Mouse (Mus musculus): ENCODE results near the gene Slc13a2. TPM values are rescaled to one million over a fixed set of nuclear protein-coding genes. Genes with fewer than 3 reads are reported as not detected.

Gene Slc13a2
- polyA plus RNA-seq, 1 experiment from 2014 or later: not detected

GRCm38 (mm10) chr11:78430195-78430878 is 8.3 kb upstream of the Slc13a2 start:
- no peak for ATAC-seq

GRCm38 (mm10) chr11:78428309-78428708 is 6.3 kb upstream of the Slc13a2 start:
- Histone ChIP-seq H3K4me2 (no peak overlapping the region), H3K36me3 (ENCODE audit: poor library complexity, severe bottlenecking) (no peaks in the 10 kb centered on the region), H3K4me1 (no peaks in the 10 kb centered on the region), H3K9me3 (replicated peaks) (no peaks in the 10 kb centered on the region), H3K9ac (no peak overlapping the region), H3K4me3 (no peak overlapping the region), H3K27me3 (no peaks in the 10 kb centered on the region), H3K27ac (no peak overlapping the region)
- ATAC-seq: no peak
- WGBS: 77% methylated on average over 5 of the region's 5 CpGs

More at GRCm38 (mm10) chr11:78430195-78430878, 8.3 kb upstream of the Slc13a2 start:
- Histone ChIP-seq H3K4me2 (no peak overlapping the region), H3K9me3 (replicated peaks) (no peaks in the 10 kb centered on the region), H3K27ac (no peak overlapping the region), H3K4me1 (no peaks in the 10 kb centered on the region), H3K4me3 (no peak overlapping the region), H3K9ac (no peak overlapping the region), H3K27me3 (no peaks in the 10 kb centered on the region), H3K36me3 (ENCODE audit: poor library complexity, severe bottlenecking) (no peaks in the 10 kb centered on the region)
- 53% methylated on average over 11 of the region's 11 CpGs for WGBS

DNA sequence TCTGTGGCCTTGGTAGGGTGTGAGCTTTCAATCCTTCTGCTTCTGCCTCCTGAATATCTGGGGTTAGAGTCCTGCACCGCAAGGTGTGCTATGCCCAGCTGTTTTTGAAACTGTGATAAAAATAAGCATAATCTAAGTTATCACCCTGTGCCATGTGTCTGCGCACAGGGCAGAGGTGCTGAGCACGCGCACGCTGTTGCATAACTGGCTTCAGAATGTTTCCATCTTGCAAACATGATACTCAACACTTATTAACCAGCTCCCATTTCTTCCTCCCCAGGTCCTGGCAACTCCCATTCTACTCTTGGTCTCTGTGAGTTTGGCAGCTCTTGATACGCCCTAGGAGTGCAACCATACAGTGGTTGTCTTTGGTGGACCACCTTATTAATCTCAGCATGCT is 5.6 kb upstream of the Slc13a2 start:
- Histone ChIP-seq H3K27me3 (no peaks in the 10 kb centered on the region), H3K9me3 (replicated peaks) (no peaks in the 10 kb centered on the region), H3K9ac (no peak overlapping the region), H3K4me1 (no peaks in the 10 kb centered on the region), H3K36me3 (ENCODE audit: poor library complexity, severe bottlenecking) (no peaks in the 10 kb centered on the region), H3K4me2 (no peak overlapping the region), H3K4me3 (no peak overlapping the region), H3K27ac (no peak overlapping the region)
- no peak for ATAC-seq
- 95% methylated on average over 6 of the region's 6 CpGs for WGBS

GRCm38 (mm10) chr11:78425572-78425971 is 3.6 kb upstream of the Slc13a2 start:
- Histone ChIP-seq H3K9me3 (replicated peaks) (no peaks in the 10 kb centered on the region), H3K36me3 (ENCODE audit: poor library complexity, severe bottlenecking) (no peaks in the 10 kb centered on the region), H3K9ac (no peak overlapping the region), H3K27ac (no peak overlapping the region), H3K4me2 (no peak overlapping the region), H3K4me3 (no peak overlapping the region), H3K27me3 (0 out of 2 replicates have a peak, but pooled peaks cover 2% of the 10 kb centered on the region), H3K4me1 (no peaks in the 10 kb centered on the region)
- ATAC-seq: no peak
- 93% methylated on average over 1 of the region's 1 CpGs for WGBS

DNA sequence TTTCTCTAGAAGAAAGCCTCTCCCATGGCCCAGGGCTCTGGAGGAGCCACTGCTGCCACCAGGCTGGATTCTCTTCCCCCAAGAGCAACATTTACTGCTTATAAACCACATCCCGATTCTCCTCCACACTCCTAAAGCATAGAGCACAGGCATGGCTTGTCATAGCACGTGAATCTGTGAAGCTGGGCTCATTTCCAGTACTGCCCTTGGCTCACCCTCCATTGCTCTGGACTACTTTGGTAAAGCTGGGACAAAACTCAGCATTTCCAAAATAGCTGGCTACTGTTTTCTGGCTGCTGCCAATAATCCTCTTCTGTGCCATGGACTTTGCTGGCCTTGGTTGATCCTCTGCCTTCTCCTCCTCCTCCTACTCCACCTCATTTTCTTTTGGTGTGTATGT is 2.3 kb upstream of the Slc13a2 start:
- Histone ChIP-seq H3K9me3 (replicated peaks) (no peaks in the 10 kb centered on the region), H3K4me1 (no peaks in the 10 kb centered on the region), H3K27me3 (0 out of 2 replicates have a peak, but pooled peaks cover 2% of the 10 kb centered on the region), H3K4me3 (no peak overlapping the region), H3K36me3 (ENCODE audit: poor library complexity, severe bottlenecking) (no peaks in the 10 kb centered on the region), H3K4me2 (no peak overlapping the region), H3K9ac (no peak overlapping the region), H3K27ac (no peak overlapping the region)
- 85% methylated on average over 2 of the region's 2 CpGs for WGBS
- no peak for ATAC-seq

DNA sequence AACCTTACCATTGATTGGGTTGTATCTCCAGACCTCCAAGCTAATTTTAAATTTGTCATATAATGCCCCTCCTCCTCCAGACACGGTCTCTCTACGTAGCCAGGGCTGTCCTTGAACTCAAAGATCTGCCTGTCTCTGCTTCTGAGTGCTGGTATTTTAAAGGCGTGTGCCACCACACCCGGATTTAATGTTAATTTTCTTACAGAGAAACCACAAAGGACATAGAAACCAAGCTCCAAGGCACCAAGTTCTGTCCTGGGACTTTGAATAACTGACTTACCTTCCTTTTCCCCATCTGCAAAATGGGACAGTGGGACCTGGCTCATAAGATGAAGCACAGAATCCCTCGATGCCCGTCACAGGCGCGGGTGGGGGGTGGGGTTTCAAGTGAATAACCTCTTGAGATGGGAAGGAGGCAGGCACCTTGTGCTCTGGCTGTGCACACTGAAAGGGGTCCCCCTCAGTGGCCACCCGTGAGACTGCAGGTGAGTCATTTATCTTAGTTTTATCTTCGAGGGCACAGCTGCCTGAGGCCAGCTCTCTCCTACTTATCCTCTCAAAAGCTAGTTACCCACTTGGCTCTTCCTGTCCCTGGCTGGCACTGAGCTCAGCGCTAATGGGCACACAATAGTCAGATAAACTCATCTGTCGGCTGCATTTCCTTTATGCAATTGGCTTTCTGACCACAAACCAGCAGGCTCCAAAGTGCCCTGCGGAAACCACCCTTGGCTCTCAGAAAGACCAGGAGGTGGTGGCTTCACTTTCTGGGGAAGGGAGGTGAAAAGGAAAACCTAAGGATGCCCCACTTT is 612 bp downstream of the Slc13a2 start:
- H3K4me2 ChIP-seq: no peak overlapping the region
- no peaks in the 10 kb centered on the region for H3K36me3 ChIP-seq (ENCODE audit: poor library complexity, severe bottlenecking)
- H3K27me3 ChIP-seq: 0 out of 2 replicates have a peak, but pooled peaks cover 2% of the 10 kb centered on the region
- H3K9me3 ChIP-seq (replicated peaks): no peaks in the 10 kb centered on the region
- no peak overlapping the region for H3K27ac ChIP-seq
- H3K4me1 ChIP-seq: no peaks in the 10 kb centered on the region
- 71% methylated on average over 13 of the region's 13 CpGs for WGBS
- ATAC-seq: no peak
- no peak overlapping the region for H3K4me3 ChIP-seq
- H3K9ac ChIP-seq: no peak overlapping the region

- no peak for ATAC-seq
- H3K9me3 ChIP-seq (replicated peaks): no peaks in the 10 kb centered on the region
- H3K36me3 ChIP-seq (ENCODE audit: poor library complexity, severe bottlenecking): no peaks in the 10 kb centered on the region
- H3K4me1 ChIP-seq: no peaks in the 10 kb centered on the region
- H3K4me2 ChIP-seq: no peak overlapping the region
- no peak overlapping the region for H3K9ac ChIP-seq
- no peak overlapping the region for H3K27ac ChIP-seq
- no peak overlapping the region for H3K4me3 ChIP-seq
- 86% methylated on average over 12 of the region's 12 CpGs for WGBS
- H3K27me3 ChIP-seq: 0 out of 2 replicates have a peak, but pooled peaks cover 2% of the 10 kb centered on the region
Observed at GRCm38 (mm10) chr11:78420263-78420889, 1.6 kb downstream of the Slc13a2 start.

DNA sequence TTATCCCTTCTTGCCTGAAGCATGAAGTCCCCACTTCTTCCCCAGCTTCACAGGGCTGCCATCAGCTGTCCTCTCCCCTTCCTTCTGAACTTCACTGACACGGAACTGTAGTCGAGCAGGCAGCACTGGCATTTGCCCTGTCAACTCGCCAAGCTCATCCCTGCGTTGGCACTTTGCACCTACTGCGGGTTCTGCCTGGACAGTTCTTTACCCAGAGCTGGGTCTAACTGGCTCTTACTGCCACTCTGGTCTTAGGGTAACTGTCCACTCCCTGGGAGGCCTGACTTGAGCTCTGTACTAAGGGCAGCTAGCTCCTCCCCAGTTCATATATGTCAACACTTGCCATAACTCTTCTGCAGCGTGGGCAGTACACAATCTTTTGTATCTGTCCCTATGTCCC is 5.2 kb downstream of the Slc13a2 start:
- H3K9me3 ChIP-seq (replicated peaks): no peaks in the 10 kb centered on the region
- H3K36me3 ChIP-seq (ENCODE audit: poor library complexity, severe bottlenecking): no peaks in the 10 kb centered on the region
- no peak overlapping the region for H3K4me2 ChIP-seq
- ATAC-seq: no peak
- no peak overlapping the region for H3K27ac ChIP-seq
- peaks cover 4% of the 10 kb centered on the region; the same call in 1 of the 2 replicates for H3K27me3 ChIP-seq
- WGBS: 88% methylated on average over 6 of the region's 6 CpGs
- no peaks in the 10 kb centered on the region for H3K4me1 ChIP-seq
- no peak overlapping the region for H3K9ac ChIP-seq
- no peak overlapping the region for H3K4me3 ChIP-seq

- no peaks in the 10 kb centered on the region for H3K36me3 ChIP-seq (ENCODE audit: poor library complexity, severe bottlenecking)
- 78% methylated on average over 6 of the region's 6 CpGs for WGBS
- ATAC-seq: no peak
- H3K4me2 ChIP-seq: no peak overlapping the region
- no peak overlapping the region for H3K4me3 ChIP-seq
- peaks cover 4% of the 10 kb centered on the region; the same call in 1 of the 2 replicates for H3K27me3 ChIP-seq
- H3K9me3 ChIP-seq (replicated peaks): no peaks in the 10 kb centered on the region
- no peaks in the 10 kb centered on the region for H3K4me1 ChIP-seq
- H3K27ac ChIP-seq: no peak overlapping the region
- H3K9ac ChIP-seq: no peak overlapping the region
Observed at GRCm38 (mm10) chr11:78412861-78413260, 9.2 kb downstream of the Slc13a2 start.

- ATAC-seq: no peak
- Histone ChIP-seq H3K27ac (no peak overlapping the region), H3K4me3 (no peak overlapping the region), H3K9me3 (replicated peaks) (no peaks in the 10 kb centered on the region), H3K27me3 (peaks cover 4% of the 10 kb centered on the region; the same call in 1 of the 2 replicates), H3K4me1 (no peaks in the 10 kb centered on the region), H3K9ac (no peak overlapping the region), H3K4me2 (no peak overlapping the region), H3K36me3 (ENCODE audit: poor library complexity, severe bottlenecking) (no peaks in the 10 kb centered on the region)
- 77% methylated on average over 6 of the region's 6 CpGs for WGBS
Observed at GRCm38 (mm10) chr11:78412324-78412850, 9.6 kb downstream of the Slc13a2 start.

- no peak for ATAC-seq
- Histone ChIP-seq H3K27me3 (peaks cover 4% of the 10 kb centered on the region; the same call in 1 of the 2 replicates), H3K36me3 (ENCODE audit: poor library complexity, severe bottlenecking) (no peaks in the 10 kb centered on the region), H3K27ac (no peak overlapping the region), H3K4me3 (no peak overlapping the region), H3K4me1 (no peaks in the 10 kb centered on the region), H3K4me2 (no peak overlapping the region), H3K9ac (no peak overlapping the region), H3K9me3 (replicated peaks) (no peaks in the 10 kb centered on the region)
- WGBS: 87% methylated on average over 11 of the region's 11 CpGs
Observed at GRCm38 (mm10) chr11:78411606-78412323, 10.3 kb downstream of the Slc13a2 start.
